Mouse (Mus musculus): ENCODE data around the gene Hoxc5. TPM values are rescaled to one million over a fixed set of nuclear protein-coding genes. Genes with fewer than 3 reads are reported as not detected.

The Hoxc5 gene
- polyA plus RNA-seq, 1 experiment = 0.32 TPM

DNA sequence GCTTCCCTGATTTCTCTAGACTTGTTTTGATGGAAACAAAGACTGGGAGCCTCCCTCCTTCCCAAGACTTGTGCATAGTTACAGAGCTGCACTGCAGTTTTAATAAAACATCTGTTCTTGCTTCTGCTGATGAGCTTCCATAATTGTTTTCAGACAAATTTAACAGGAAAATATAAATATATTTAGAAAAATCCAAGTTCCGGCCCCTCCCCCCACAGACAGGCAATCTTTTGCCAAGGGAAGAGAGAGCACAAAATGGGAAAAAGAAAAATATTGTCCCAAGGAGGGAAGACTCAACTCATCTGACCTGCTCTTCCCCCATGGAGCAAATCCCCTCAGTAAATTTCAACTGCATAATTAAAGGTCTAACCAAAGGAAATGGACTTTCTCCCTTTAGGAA, 39.1 kb downstream of the Hoxc5 start:
- Histone ChIP-seq H3K36me3 (ENCODE audit: control insufficient read depth, insufficient read depth, low read length) (no peaks in the 10 kb centered on the region), H3K4me3 (ENCODE audit: control insufficient read depth, insufficient read depth, low read length) (no peak overlapping the region), H3K27me3 (ENCODE audit: control insufficient read depth, insufficient read depth, low read length) (peaks cover 39% of the 10 kb centered on the region), H3K4me1 (replicated peaks; ENCODE audit: control insufficient read depth, insufficient read depth, low read length) (no peaks in the 10 kb centered on the region), H3K27ac (ENCODE audit: control insufficient read depth, insufficient read depth, low read length) (no peak overlapping the region)
- WGBS = 58% methylated on average over 1 of the region's 1 CpGs
- TF ChIP-seq CTCF (IDR thresholded peaks at IDR 0.05; ENCODE audit: borderline replicate concordance, control insufficient read depth, extremely low read depth, insufficient read depth, low read length, poor library complexity) = no peak
- TF ChIP-seq POLR2A (IDR thresholded peaks at IDR 0.05; ENCODE audit: control insufficient read depth, extremely low read depth, insufficient read depth, low read length, poor library complexity) = no peak
- no peak for DNase-seq

DNA sequence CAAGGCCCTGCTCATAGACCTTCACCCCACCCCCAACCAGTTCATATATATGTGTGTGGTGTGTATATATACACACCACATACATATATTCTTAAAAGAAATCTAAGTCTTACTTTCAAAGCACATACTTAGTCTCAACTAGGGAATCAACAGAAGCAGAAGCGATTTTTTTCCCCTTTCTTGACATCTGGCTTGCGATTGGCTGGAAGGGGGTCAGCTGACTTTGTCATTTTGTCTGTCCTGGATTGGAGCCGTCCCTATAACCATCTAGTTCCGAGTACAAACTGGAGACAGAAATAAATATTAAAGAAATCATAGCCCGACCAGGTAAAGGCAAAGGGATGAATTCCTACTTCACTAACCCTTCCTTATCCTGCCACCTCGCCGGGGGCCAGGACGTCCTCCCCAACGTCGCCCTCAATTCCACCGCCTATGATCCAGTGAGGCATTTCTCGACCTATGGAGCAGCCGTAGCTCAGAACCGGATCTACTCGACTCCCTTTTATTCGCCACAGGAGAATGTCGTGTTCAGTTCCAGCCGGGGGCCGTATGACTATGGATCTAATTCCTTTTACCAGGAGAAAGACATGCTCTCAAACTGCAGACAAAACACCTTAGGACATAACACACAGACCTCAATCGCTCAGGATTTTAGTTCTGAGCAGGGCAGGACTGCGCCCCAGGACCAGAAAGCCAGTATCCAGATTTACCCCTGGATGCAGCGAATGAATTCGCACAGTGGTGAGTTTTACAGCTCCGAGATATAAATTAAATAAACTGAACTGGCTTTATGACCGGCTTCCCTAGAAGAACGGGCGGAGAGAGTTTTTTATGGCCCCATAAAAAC, 42.2 kb downstream of the Hoxc5 start:
- 11% methylated on average over 27 of the region's 27 CpGs for WGBS

DNA sequence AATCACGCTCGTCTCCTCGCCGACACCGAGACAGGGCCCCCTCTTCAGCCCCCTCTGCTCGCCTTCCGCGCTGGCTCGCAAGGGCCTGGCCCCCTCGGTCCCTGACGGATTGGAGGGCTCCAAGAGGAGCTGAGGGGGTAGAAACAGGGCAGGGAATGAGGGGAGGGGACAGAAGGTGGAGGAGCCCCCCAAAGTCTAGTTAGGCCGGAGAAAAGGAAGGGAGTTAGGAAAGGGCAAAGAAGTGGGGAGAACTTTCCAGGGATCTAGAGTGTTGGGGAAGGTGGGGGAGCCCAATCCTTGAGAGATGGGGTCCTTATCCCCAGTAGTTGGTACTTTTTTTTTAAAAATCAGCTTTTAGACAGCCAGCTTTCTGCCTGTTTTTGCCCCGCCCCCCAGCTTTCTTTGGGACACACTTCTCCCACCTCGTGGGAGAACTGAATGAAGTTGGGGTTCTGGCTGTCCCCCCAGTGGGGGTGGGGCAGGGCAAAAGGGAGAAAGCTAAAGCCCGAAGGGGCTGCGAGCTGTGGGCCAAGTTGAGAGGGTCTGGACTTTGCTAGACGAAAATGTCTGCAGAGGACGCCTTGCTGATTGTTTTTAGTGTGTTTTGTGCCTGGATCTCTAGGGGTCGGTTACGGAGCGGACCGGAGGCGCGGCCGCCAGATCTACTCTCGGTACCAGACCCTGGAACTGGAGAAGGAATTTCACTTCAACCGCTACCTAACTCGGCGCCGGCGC, 43.0 kb downstream of the Hoxc5 start:
- H3K36me3 ChIP-seq (ENCODE audit: control insufficient read depth, insufficient read depth, low read length) = no peaks in the 10 kb centered on the region
- no peaks in the 10 kb centered on the region for H3K4me1 ChIP-seq (replicated peaks; ENCODE audit: control insufficient read depth, insufficient read depth, low read length)
- no peak overlapping the region for H3K4me3 ChIP-seq (ENCODE audit: control insufficient read depth, insufficient read depth, low read length)
- H3K27ac ChIP-seq (ENCODE audit: control insufficient read depth, insufficient read depth, low read length) = no peak overlapping the region
- DNase-seq = no peak
- H3K27me3 ChIP-seq (ENCODE audit: control insufficient read depth, insufficient read depth, low read length) = peaks cover 39% of the 10 kb centered on the region
- 16% methylated on average over 31 of the region's 31 CpGs for WGBS
- TF ChIP-seq CTCF (IDR thresholded peaks at IDR 0.05; ENCODE audit: borderline replicate concordance, control insufficient read depth, extremely low read depth, insufficient read depth, low read length, poor library complexity) (no peak), POLR2A (IDR thresholded peaks at IDR 0.05; ENCODE audit: control insufficient read depth, extremely low read depth, insufficient read depth, low read length, poor library complexity) (no peak)

More for the DNA sequence above, 42.2 kb downstream of the Hoxc5 start:
- H3K4me3 ChIP-seq (ENCODE audit: control insufficient read depth, insufficient read depth, low read length) = no peak overlapping the region
- H3K36me3 ChIP-seq (ENCODE audit: control insufficient read depth, insufficient read depth, low read length) = no peaks in the 10 kb centered on the region
- DNase-seq = no peak
- no peaks in the 10 kb centered on the region for H3K4me1 ChIP-seq (replicated peaks; ENCODE audit: control insufficient read depth, insufficient read depth, low read length)
- no peak overlapping the region for H3K27ac ChIP-seq (ENCODE audit: control insufficient read depth, insufficient read depth, low read length)
- peaks cover 36% of the 10 kb centered on the region for H3K27me3 ChIP-seq (ENCODE audit: control insufficient read depth, insufficient read depth, low read length)
- TF ChIP-seq POLR2A (IDR thresholded peaks at IDR 0.05; ENCODE audit: control insufficient read depth, extremely low read depth, insufficient read depth, low read length, poor library complexity) (no peak), CTCF (IDR thresholded peaks at IDR 0.05; ENCODE audit: borderline replicate concordance, control insufficient read depth, extremely low read depth, insufficient read depth, low read length, poor library complexity) (no peak)

DNA sequence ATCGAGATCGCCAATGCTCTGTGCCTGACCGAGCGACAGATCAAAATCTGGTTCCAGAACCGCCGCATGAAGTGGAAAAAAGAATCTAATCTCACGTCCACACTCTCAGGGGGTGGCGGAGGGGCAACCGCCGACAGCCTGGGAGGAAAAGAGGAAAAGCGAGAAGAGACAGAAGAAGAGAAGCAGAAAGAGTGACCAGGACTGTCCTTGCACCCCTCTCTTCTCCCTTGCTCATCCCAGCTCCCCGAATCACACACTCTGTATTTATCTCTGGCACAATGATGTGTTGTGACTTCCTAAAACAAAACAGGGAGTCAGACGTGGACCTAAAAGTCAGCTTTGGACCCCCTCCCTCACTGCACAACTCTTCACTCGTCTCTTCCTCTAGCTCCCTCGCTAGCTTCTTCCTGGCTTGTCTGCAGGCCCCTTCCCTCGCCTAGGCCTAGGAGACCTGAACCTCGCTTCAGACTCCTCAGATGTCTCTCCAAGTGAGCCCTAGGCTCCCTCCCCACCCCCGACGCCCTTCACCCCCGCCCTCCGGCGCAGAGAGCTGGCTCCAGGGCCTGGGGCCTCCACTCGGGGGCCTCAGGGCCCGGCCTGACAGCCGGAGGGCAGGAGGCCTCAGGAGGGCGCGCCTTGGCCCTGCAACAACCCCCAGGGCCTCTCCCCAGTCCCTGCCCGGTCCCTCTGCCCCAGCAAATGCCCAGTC, 43.8 kb downstream of the Hoxc5 start:
- WGBS = 14% methylated on average over 28 of the region's 28 CpGs
- Histone ChIP-seq H3K27ac (ENCODE audit: control insufficient read depth, insufficient read depth, low read length) (no peak overlapping the region), H3K4me3 (ENCODE audit: control insufficient read depth, insufficient read depth, low read length) (no peak overlapping the region), H3K36me3 (ENCODE audit: control insufficient read depth, insufficient read depth, low read length) (no peaks in the 10 kb centered on the region), H3K4me1 (replicated peaks; ENCODE audit: control insufficient read depth, insufficient read depth, low read length) (no peaks in the 10 kb centered on the region), H3K27me3 (ENCODE audit: control insufficient read depth, insufficient read depth, low read length) (peaks cover 42% of the 10 kb centered on the region)
- DNase-seq = no peak
- TF ChIP-seq CTCF (IDR thresholded peaks at IDR 0.05; ENCODE audit: borderline replicate concordance, control insufficient read depth, extremely low read depth, insufficient read depth, low read length, poor library complexity) (no peak), POLR2A (IDR thresholded peaks at IDR 0.05; ENCODE audit: control insufficient read depth, extremely low read depth, insufficient read depth, low read length, poor library complexity) (no peak)

DNA sequence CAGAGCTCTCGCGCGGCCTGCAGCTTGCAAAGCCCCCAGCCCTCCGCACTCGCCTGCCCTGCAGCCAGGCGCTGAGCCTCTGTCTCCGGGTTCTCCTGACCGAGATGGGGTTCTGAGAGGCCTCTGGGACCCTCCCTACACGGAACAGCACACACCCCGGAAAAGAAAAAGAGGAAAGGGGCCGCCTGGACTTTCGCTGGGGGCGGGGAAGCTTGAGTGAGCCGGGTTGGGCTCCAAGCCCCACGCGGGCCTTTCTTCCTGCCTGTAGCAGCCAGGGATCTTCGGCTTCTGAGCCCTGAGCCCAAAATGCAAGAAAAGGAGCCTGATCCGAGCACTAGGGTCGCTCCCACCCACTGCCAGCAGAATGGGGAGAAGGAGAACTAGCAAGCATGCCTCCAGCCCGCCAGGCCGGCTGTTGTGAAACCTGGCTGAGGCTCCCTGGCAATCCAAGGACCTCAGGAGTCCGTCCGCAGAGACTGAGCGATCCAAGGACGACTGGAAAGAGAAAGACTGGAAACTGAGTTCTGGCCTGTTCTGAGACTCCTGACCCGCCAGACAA, 44.8 kb downstream of the Hoxc5 start:
- 19% methylated on average over 26 of the region's 26 CpGs for WGBS
- no peak for DNase-seq

More for the DNA sequence above, 44.8 kb downstream of the Hoxc5 start:
- no peak overlapping the region for H3K4me3 ChIP-seq (ENCODE audit: control insufficient read depth, insufficient read depth, low read length)
- TF ChIP-seq CTCF (IDR thresholded peaks at IDR 0.05; ENCODE audit: borderline replicate concordance, control insufficient read depth, extremely low read depth, insufficient read depth, low read length, poor library complexity) (no peak), POLR2A (IDR thresholded peaks at IDR 0.05; ENCODE audit: control insufficient read depth, extremely low read depth, insufficient read depth, low read length, poor library complexity) (no peak)
- no peaks in the 10 kb centered on the region for H3K36me3 ChIP-seq (ENCODE audit: control insufficient read depth, insufficient read depth, low read length)
- no peak overlapping the region for H3K27ac ChIP-seq (ENCODE audit: control insufficient read depth, insufficient read depth, low read length)
- H3K4me1 ChIP-seq (replicated peaks; ENCODE audit: control insufficient read depth, insufficient read depth, low read length) = no peaks in the 10 kb centered on the region
- peaks cover 40% of the 10 kb centered on the region for H3K27me3 ChIP-seq (ENCODE audit: control insufficient read depth, insufficient read depth, low read length)
